Mouse (Mus musculus) layer of hippocampus, adult 18-20 months (tissue): ENCODE results near the gene Macrod2. TPM values are rescaled to one million over a fixed set of nuclear protein-coding genes. Genes with fewer than 3 reads are reported as not detected.

Source experiments
- DNase-seq, 2 experiments: peaks; one replicate each; pipeline ENCODE4 v3.0.0; 2022; ENCODE audit warnings: low spot score in 2 of 2
- total RNA-seq, 2 experiments: library from RNA; stranded (reverse); gene quantifications; 2 replicates each; pipeline ENCODE4 v1.2.3; 2021

Macrod2 gene
- total RNA-seq, 2 experiments from 2014 or later: 48.7 to 52.0 TPM

GRCm38 (mm10) chr2:142149310-142149709 lies 1754.2 kb downstream of the Macrod2 start:
- DNase-seq: no peak

GRCm38 (mm10) chr2:142163506-142164275 lies 1768.6 kb downstream of the Macrod2 start:
- no peak for DNase-seq

- DNase-seq: no peak
Observed at GRCm38 (mm10) chr2:142169649-142170048, 1774.5 kb downstream of the Macrod2 start.

GRCm38 (mm10) chr2:142172706-142173105 lies 1777.6 kb downstream of the Macrod2 start:
- no peak for DNase-seq

- DNase-seq: no peak
Observed at GRCm38 (mm10) chr2:142174039-142174438, 1778.9 kb downstream of the Macrod2 start.

- no peak for DNase-seq
Observed at GRCm38 (mm10) chr2:142186922-142187321, 1791.8 kb downstream of the Macrod2 start.

- DNase-seq: peak in 1 of 2 experiments; percentile 34
Observed at GRCm38 (mm10) chr2:142187428-142187827, 1792.3 kb downstream of the Macrod2 start.

- DNase-seq: no peak
Observed at GRCm38 (mm10) chr2:142217371-142217770, 1822.3 kb downstream of the Macrod2 start.

GRCm38 (mm10) chr2:142222137-142222921 lies 1827.2 kb downstream of the Macrod2 start:
- no peak for DNase-seq

- no peak for DNase-seq
Observed at GRCm38 (mm10) chr2:142222926-142223325, 1827.8 kb downstream of the Macrod2 start.

- DNase-seq: no peak
Observed at GRCm38 (mm10) chr2:142230985-142231549, 1836.0 kb downstream of the Macrod2 start.

GRCm38 (mm10) chr2:142232828-142233227 lies 1837.7 kb downstream of the Macrod2 start:
- no peak for DNase-seq

GRCm38 (mm10) chr2:142243483-142243882 lies 1848.4 kb downstream of the Macrod2 start:
- DNase-seq: peak in 1 of 2 experiments; percentile 34

- DNase-seq: no peak
Observed at GRCm38 (mm10) chr2:142250383-142250782, 1855.3 kb downstream of the Macrod2 start.

GRCm38 (mm10) chr2:142251518-142251917 lies 1856.4 kb downstream of the Macrod2 start:
- no peak for DNase-seq

- peak; percentile 77 to 92 for DNase-seq
Observed at GRCm38 (mm10) chr2:142253913-142254312, 1858.8 kb downstream of the Macrod2 start.

- peak in 1 of 2 experiments; percentile 33 for DNase-seq
Observed at GRCm38 (mm10) chr2:142254566-142254965, 1859.5 kb downstream of the Macrod2 start.

GRCm38 (mm10) chr2:142257501-142257900 lies 1862.4 kb downstream of the Macrod2 start:
- peak in 1 of 2 experiments; percentile 47 for DNase-seq

GRCm38 (mm10) chr2:142261046-142261445 lies 1865.9 kb downstream of the Macrod2 start:
- no peak for DNase-seq

- no peak for DNase-seq
Observed at GRCm38 (mm10) chr2:142264697-142265096, 1869.6 kb downstream of the Macrod2 start.

GRCm38 (mm10) chr2:142267836-142268235 lies 1872.7 kb downstream of the Macrod2 start:
- DNase-seq: no peak

- DNase-seq: no peak
Observed at GRCm38 (mm10) chr2:142286761-142287160, 1891.7 kb downstream of the Macrod2 start.
